Comparison of ENCODE assay signal across 8 mouse cellular contexts in the genomic region with DNA sequence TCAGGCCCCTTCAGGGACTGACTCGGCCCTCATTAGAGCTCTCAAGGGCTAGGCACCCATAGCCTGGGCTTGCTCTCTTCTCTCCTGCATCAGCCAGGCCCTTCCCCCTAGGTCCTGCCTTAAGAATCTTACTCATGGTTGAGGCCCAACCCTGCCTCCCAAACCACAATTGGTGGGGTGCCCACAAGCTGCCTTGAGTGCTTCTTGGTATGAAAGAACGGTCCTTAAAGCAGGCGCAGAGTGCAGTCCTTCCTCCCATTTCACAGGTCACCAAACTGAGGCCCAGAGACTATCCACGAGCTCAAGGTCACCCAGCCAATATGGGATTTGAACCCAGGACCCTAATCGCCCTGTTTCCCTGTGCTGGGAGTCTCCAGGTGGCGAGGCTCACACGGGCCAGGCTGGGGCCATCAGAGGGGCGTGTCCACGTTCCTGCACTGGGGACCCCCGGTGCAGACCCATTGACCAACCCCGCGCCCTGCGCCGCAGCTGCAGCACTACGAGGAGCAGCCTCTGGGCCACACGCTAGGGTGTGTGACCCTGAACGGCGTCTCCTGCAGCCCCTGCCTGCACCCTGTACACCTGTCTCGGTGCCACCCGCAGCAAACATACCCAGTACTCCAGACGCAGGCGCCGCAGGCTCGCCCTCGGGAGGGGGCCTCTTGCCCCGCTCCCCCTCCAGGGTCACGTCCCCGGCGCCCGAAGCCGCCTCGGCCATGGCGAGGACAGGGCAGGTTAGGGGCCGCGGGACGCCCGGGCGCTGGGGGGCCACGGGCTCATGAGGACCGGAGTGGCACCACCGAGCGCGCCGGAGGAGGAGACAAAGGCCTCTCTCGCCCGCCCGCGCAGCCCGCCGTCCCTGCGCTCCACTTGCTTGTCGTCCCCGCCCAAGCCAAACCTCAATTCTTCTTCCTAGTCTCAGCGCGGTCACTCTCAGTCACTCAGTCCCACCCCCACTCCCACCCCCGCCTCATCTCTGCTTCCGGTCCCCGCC. TPM values are rescaled to one million over a fixed set of nuclear protein-coding genes. Genes with fewer than 3 reads are reported as not detected.
DNase-seq lines count a peak whose midpoint lies in the region; ATAC-seq lines count a peak whose summit lies in the region.

Gene Ano8, minus strand, starts transcription at position 822 of the 994 bp plus-strand sequence.

- peak; percentile 38 for ATAC-seq in embryonic facial prominence, embryonic 12.5 days (ENCODE audit: insufficient number of reproducible peaks, insufficient read depth, low FRiP score, low TSS enrichment)
- ATAC-seq in limb, embryonic 15.5 days (ENCODE audit: insufficient number of reproducible peaks, low FRiP score, low TSS enrichment, low read depth), result peak; percentile 22; the same call in 1 of the 2 replicates
- peak; percentile 77 for ATAC-seq in midbrain, embryonic 16.5 days

- H3K27me3 ChIP-seq in embryonic facial prominence, embryonic 12.5 days, result no peaks in the 10 kb centered on the region
- no peaks in the 10 kb centered on the region for H3K27me3 ChIP-seq in limb, embryonic 15.5 days
- H3K27me3 ChIP-seq in midbrain, embryonic 16.5 days (ENCODE audit: control insufficient read depth, insufficient read depth, low read depth, low read length), result no peaks in the 10 kb centered on the region

- H3K27ac ChIP-seq in embryonic facial prominence, embryonic 12.5 days, result peak within 1 kb of the TSS; percentile 74
- H3K27ac ChIP-seq in limb, embryonic 15.5 days, result 0 out of 2 replicates have a peak within 1 kb of the TSS, but pooled peaks have one; percentile 48
- peak within 1 kb of the TSS; percentile 87 for H3K27ac ChIP-seq in midbrain, embryonic 16.5 days (ENCODE audit: low read length)

- H3K9me3 ChIP-seq in embryonic facial prominence, embryonic 12.5 days, result no peaks in the 10 kb centered on the region
- H3K9me3 ChIP-seq in limb, embryonic 15.5 days, result no peaks in the 10 kb centered on the region
- no peaks in the 10 kb centered on the region for H3K9me3 ChIP-seq in midbrain, embryonic 16.5 days (replicated peaks; ENCODE audit: control insufficient read depth, low read length, poor library complexity, severe bottlenecking)

- WGBS in embryonic facial prominence, embryonic 12.5 days, result 5% methylated on average over 57 of the region's 58 CpGs
- WGBS in limb, embryonic 15.5 days, result 5% methylated on average over 53 of the region's 58 CpGs
- WGBS in midbrain, embryonic 16.5 days, result 5% methylated on average over 54 of the region's 58 CpGs

- peak within 1 kb of the TSS; percentile 84 for H3K4me2 ChIP-seq in embryonic facial prominence, embryonic 12.5 days (replicated peaks)
- peak within 1 kb of the TSS; percentile 88 for H3K4me2 ChIP-seq in limb, embryonic 15.5 days
- peak within 1 kb of the TSS; percentile 92 for H3K4me2 ChIP-seq in midbrain, embryonic 16.5 days (ENCODE audit: low read length)

- H3K9ac ChIP-seq in embryonic facial prominence, embryonic 12.5 days, result peak within 1 kb of the TSS; percentile 90
- H3K9ac ChIP-seq in limb, embryonic 15.5 days, result peak within 1 kb of the TSS; percentile 81
- peak within 1 kb of the TSS; percentile 98 for H3K9ac ChIP-seq in midbrain, embryonic 16.5 days (ENCODE audit: low read depth, low read length)

- peaks cover 38% of the 10 kb centered on the region for H3K36me3 ChIP-seq in embryonic facial prominence, embryonic 12.5 days
- peaks cover 23% of the 10 kb centered on the region for H3K36me3 ChIP-seq in limb, embryonic 15.5 days
- H3K36me3 ChIP-seq in midbrain, embryonic 16.5 days (ENCODE audit: control insufficient read depth, insufficient read depth, low read length), result peaks cover 10% of the 10 kb centered on the region

- H3K4me3 ChIP-seq in embryonic facial prominence, embryonic 12.5 days, result peak within 1 kb of the TSS; percentile 74
- peak within 1 kb of the TSS; percentile 73 for H3K4me3 ChIP-seq in limb, embryonic 15.5 days
- H3K4me3 ChIP-seq in midbrain, embryonic 16.5 days (ENCODE audit: low read depth, low read length), result peak within 1 kb of the TSS; percentile 93

- peak; percentile 90 for DNase-seq in 3T3-L1 (ENCODE audit: low read depth, low spot score)
- peak; percentile 89 for DNase-seq in adrenal gland, postnatal 10 days
- DNase-seq in heart, adult 9 months (ENCODE audit: low spot score in 2 of 2), result peak; percentile 83 to 87
- DNase-seq in kidney, adult 9 months, result peak; percentile 85
- DNase-seq in spleen, postnatal 10 days (ENCODE audit: low spot score in 2 of 2), result peak; percentile 62 to 86

- H3K4me1 ChIP-seq in embryonic facial prominence, embryonic 12.5 days, result peaks cover 25% of the 10 kb centered on the region
- H3K4me1 ChIP-seq in limb, embryonic 15.5 days, result peaks cover 37% of the 10 kb centered on the region
- peaks cover 29% of the 10 kb centered on the region for H3K4me1 ChIP-seq in midbrain, embryonic 16.5 days (ENCODE audit: control insufficient read depth, insufficient read depth, low read length)

RNA-seq across cellular contexts. Expression of gene Ano8, which starts in this region (rescaled TPM):
- 10 to 100 TPM; 14.1 to 21.4 TPM for total RNA-seq in adrenal gland, postnatal 10 days (2021)
- 9.6 and 10.7 TPM in 2 replicates for polyA plus RNA-seq in embryonic facial prominence, embryonic 12.5 days (2016; fragmentation: Nextera tagmentation; extraction: Ambion mirVana)
- 1.3 and 1.4 TPM in 2 replicates for polyA plus RNA-seq in limb, embryonic 15.5 days (2015; fragmentation: Nextera tagmentation; extraction: Ambion mirVana)
- 4.0 and 5.9 TPM in 2 replicates for polyA plus RNA-seq in midbrain, embryonic 16.5 days (2015; fragmentation: Nextera tagmentation; extraction: Ambion mirVana)

Comparison
In these comparisons a context has a peak if more than half of its experiments do, and no peak if none do; other contexts are left out.
1. Peak in every context shown above with its lines: DNase-seq, ATAC-seq, H3K4me3 ChIP-seq and H3K27ac ChIP-seq.
2. ATAC-seq: peak in every context shown above with its lines; median percentile 77 in midbrain, embryonic 16.5 days; 38 in embryonic facial prominence, embryonic 12.5 days; 22 in limb, embryonic 15.5 days.